Mouse (Mus musculus) bone marrow, adult 2 months (tissue): Measurements from ENCODE around the gene Acer3.

Experiments
- CTCF ChIP-seq: fragments of 200-500 bp; IDR thresholded peaks from 2 replicates; pipeline ENCODE4 v1.5.1; 2011; ENCODE audit warnings: low read length, control low read depth; ENCODE audit not compliant: control insufficient read depth, insufficient read depth
- POLR2A ChIP-seq: fragments of 200-500 bp; IDR thresholded peaks from 2 replicates; pipeline ENCODE4 v1.6.1; 2011; ENCODE audit warnings: low read depth, mild to moderate bottlenecking, control low read depth, low read length, borderline replicate concordance; ENCODE audit not compliant: control insufficient read depth

DNA sequence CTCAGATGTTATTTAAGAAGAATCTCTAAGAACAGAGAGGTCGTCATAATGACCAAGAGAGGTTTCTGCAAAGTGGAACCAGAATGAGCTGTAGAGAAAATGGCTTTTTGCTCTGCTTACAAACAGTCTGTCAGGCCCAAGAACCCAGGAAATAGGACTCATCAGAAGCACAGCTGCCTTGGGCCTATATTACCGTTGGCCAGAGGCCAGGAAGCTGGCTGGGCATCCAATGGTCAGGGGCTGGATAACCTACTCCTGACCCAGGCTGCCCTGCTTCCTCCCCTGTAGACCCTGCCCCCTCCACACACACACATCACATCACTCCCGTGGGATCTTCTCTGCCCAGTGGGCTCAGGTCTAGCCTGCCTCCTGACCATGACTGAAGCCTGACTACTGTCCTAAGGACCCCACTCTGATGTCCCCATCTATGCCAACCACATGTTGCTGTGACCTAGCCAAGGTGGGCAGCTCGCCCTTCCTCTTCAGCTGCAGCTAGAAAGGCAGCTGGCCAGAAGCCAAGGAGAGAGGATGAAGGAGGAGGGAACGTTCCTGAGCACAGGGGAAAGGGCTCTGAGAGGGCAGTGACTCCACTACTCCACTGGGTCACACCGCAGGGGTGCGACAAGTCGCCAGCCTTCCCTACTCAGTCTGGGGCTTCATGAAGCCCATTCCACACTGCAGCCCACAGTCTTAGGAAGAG is 160.8 kb downstream of the Acer3 start:
- TF ChIP-seq CTCF (no peak), POLR2A (no peak)
